Mouse (Mus musculus) CD4-positive, CD25-positive, alpha-beta regulatory T cell, adult 2 months (primary cell): Measurements from ENCODE around the gene Borcs5.

Experiments
- DNase-seq: peaks from one replicate; pipeline ENCODE4 v3.0.0-alpha.2; 2012; ENCODE audit warnings: low read depth, low spot score

Borcs5 gene

GRCm38 (mm10) chr6:134716168-134716587 is 76.9 kb downstream of the Borcs5 start:
- DNase-seq = peak; percentile 49

DNA sequence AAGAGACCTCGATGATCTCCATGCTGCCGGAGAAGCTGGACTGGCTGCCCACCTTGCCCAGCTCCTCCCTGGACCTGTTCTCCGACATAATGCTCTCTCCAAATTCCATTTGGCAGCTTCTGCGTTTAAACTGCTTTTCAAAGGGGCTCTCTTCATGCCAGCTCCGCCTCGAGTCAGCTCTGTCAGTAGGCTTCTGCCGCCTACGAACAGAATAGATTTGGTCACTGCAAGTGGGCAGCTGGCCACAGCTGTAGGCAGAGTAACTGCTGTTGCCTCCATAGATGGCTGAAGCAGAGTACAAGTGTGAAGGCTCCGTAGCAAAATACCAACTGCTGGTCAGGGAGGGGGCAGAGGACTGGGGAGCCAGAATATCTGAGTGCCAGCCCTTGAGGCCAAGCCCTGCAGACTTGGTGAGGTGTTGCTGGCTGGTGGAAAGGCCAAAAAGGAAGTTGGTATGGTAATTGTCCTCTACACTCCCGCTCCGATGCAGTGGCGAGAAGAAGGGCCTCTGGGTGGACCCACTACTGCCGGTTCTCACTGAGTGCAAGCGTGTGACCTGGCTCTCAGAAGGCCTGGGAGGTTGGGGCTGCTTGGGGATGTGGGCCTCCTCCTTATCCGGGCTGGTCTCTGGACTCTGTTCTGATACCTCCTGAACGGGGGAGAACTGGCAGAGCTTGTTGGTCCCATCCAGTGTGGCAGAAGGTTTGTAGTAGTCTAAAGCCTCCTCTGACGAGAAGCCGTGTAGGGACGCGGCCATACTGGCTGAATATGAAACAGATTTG is 78.8 kb downstream of the Borcs5 start:
- DNase-seq = no peak

GRCm38 (mm10) chr6:134718668-134719065 is 79.4 kb downstream of the Borcs5 start:
- no peak for DNase-seq

DNA sequence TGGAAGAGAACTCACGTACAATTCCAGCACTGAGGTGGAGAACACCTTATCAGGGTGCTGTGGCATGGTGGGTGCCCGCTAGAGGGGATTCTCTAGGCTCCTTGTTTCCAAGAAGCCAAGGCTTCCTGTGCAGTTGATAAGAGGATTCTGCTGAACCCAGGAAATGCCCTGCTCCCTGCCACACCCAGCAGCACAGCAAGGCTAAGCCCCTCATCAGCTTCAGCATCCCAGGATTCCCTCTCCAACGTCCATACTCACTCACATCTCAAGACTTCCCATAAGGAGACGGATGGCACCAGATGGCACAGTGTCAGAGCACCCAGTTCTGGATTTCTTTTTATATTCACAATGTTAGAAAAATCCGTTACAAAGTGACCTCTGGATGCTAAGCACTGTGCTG is 79.8 kb downstream of the Borcs5 start:
- DNase-seq = no peak

DNA sequence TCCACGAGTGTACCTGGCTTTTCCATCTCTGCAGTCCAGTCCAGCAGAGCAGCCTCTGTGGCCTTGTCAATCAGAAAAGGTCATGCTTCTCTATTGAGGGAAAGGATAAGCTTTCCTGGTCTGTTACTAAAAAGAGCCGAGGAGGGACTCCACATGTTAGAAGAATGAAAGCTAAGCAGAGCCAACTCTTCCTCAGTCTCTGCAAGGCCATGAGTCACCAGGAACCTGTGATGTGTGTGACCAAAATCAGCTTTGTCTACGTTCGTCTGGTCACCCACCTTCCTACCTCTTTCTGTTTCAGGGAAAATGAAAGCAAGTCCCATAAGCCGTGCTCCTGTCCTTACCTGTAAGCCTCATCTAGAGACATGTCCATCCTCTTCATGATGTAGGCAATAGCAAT is 80.8 kb downstream of the Borcs5 start:
- no peak for DNase-seq

DNA sequence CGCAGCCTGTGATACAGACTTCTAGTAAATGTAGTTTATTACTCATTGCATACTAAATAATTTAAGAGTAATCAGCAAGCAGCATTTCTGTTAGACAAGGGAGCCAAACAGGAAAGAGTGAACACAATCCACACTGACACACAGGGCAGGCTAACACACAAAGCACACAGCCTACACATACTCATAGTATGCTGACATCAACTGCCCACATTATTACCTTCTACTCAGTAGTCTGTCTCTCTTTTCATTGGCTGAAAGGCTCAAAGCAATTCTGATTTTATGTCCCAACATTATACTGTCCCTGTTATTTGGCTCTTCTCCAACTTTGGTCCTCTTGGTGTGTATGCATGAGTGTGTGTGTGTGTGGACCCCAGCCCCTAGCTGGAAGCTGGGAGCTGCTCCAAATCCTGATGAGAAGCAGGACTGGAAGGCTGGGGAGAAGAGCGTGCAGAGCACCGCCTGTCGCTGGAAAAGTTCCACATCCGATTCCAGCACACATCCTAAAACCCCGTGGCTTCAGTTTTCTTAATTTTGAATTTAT is 82.5 kb downstream of the Borcs5 start:
- DNase-seq = no peak

- DNase-seq = no peak
Measured at GRCm38 (mm10) chr6:134722906-134723305, 83.6 kb downstream of the Borcs5 start.

GRCm38 (mm10) chr6:134723326-134723725 is 84.0 kb downstream of the Borcs5 start:
- no peak for DNase-seq

GRCm38 (mm10) chr6:134723833-134724553 is 84.7 kb downstream of the Borcs5 start:
- DNase-seq = no peak

DNA sequence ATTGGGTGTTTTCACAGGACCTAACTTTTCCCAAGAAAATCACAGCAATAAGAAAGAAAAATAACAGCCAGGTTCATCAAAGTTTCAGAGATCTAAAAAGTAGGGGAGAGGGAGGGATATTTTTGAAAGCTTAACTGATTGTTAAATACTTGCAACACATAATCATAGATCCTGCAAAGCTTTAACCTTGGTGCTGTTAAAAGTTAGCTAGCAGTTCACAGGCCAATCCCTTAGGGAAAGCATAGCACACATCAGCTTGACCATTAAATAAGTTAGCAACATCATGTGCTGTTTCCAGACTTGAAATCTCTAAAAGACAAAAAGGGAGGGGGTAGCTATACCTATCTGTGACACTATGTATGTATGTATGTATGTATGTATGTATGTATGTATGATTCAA is 86.1 kb downstream of the Borcs5 start:
- no peak for DNase-seq

- no peak for DNase-seq
Measured at GRCm38 (mm10) chr6:134730978-134731377, 91.7 kb downstream of the Borcs5 start.

DNA sequence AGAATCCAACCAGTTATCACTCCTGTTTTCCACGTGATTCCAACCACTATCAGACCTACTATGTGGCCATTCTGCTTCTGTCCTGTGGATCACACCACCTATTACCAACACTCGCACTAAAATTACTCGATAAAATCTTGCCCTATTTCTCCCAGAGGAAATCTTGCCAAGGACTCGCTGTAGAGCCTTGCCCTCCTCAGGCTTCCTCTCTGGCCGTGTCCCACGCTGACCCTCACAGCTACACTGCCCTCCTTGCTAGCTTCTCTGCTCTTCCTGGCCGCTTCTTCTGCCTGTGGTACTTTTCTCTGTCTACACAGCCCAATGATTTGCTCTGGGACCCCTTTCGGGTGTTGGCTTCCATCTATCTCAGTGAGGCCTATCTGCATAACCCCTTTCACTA is 93.5 kb downstream of the Borcs5 start:
- no peak for DNase-seq

- DNase-seq = no peak
Measured at GRCm38 (mm10) chr6:134733800-134734221, 94.5 kb downstream of the Borcs5 start.

GRCm38 (mm10) chr6:134736853-134737252 is 97.5 kb downstream of the Borcs5 start:
- no peak for DNase-seq

GRCm38 (mm10) chr6:134743568-134743967 is 104.3 kb downstream of the Borcs5 start:
- peak; percentile 15 for DNase-seq

DNA sequence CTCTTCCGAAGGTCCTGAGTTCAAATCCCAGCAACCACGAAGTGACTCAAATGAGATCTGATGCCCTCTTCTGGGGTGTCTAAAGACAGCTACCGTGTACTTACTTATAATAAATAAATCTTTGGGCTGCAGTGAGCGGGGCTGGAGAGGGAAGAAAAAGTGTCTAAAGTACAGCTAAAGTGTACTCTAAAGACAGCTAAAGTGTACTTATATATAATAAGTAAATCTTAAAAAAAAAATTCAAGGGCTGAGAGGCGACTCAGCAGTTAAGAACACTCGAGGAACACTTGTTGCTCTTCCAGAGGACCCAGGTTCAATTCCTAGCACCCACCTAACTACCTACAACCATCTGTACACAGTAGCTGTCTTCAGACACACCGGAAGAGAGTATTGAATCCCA is 106.6 kb downstream of the Borcs5 start:
- no peak for DNase-seq

- no peak for DNase-seq
Measured at GRCm38 (mm10) chr6:134748126-134748525, 108.8 kb downstream of the Borcs5 start.

- DNase-seq = no peak
Measured at GRCm38 (mm10) chr6:134751087-134751486, 111.8 kb downstream of the Borcs5 start.

- peak; percentile 29 for DNase-seq
Measured at GRCm38 (mm10) chr6:134751883-134752647, 112.8 kb downstream of the Borcs5 start.

DNA sequence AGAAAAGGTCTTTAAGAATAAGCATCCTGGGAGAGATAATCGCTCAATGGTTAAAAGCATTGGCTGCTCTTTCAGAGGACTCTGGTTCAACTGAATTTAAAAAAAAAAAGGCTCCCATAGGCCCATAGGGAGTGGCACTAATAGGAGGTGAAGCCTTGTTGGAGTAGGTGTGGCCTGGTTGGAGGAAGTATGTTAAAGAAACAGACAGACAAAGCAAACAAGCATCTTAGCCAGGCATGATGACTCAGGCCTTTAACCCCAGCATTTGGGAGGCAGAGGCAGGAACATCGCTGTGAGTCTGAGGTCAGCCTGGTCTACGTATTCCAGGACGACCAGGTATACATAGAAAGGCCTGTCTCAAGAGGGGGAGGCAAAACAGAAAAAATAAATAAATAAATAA is 114.1 kb downstream of the Borcs5 start:
- no peak for DNase-seq

DNA sequence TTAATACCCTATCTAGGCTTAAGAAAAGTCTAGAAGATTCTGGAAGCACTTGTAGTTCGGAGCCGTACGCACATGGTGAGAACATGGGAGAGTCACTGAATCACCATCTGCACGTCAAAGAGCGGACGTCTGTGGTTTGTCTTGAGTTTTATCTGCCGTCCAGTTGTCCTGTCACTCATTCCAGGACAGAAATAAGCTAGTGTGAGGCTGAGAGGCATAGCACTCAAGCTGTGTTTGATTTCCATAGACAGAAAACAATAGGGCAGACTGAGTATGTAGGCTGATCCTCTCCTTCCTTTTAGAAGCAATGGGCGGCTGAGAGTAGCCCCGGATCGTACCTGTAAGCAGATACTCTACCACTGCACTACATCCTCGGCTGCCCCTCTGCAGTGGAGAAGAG is 114.5 kb downstream of the Borcs5 start:
- no peak for DNase-seq

DNA sequence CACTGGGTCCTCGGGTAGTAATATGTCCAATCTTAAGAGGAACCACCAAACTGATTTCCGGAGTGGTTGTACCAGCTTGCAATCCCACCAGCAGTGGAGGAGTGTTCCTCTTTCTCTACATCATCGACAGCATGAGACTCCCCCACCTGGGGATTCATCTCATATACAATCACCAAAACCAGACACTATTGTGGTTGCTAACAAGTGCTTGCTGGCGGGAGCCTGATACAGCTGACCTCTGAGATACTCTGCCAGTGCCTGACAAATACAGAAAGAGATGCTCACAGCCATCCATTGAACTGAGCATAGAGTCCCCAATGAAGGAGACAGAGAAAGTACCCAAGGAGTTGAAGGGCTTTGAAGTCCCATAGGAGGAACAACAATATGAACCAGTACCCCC is 116.7 kb downstream of the Borcs5 start:
- DNase-seq = no peak
